Mouse (Mus musculus) heart, adult 8-10 months (tissue): ENCODE results near the gene Synj2. TPM values are rescaled to one million over a fixed set of nuclear protein-coding genes. Genes with fewer than 3 reads are reported as not detected.

ENCODE experiments used
- DNase-seq: peaks from one replicate; pipeline ENCODE4 v3.0.0; 2022; ENCODE audit warnings: low spot score
- total RNA-seq, 4 experiments: library from RNA; stranded (reverse); gene quantifications; 2 replicates each; pipeline ENCODE4 v1.2.4; 2022

Gene Synj2
- total RNA-seq, 4 experiments from 2014 or later: 59.2 to 67.8 (median 64.1) TPM

DNA sequence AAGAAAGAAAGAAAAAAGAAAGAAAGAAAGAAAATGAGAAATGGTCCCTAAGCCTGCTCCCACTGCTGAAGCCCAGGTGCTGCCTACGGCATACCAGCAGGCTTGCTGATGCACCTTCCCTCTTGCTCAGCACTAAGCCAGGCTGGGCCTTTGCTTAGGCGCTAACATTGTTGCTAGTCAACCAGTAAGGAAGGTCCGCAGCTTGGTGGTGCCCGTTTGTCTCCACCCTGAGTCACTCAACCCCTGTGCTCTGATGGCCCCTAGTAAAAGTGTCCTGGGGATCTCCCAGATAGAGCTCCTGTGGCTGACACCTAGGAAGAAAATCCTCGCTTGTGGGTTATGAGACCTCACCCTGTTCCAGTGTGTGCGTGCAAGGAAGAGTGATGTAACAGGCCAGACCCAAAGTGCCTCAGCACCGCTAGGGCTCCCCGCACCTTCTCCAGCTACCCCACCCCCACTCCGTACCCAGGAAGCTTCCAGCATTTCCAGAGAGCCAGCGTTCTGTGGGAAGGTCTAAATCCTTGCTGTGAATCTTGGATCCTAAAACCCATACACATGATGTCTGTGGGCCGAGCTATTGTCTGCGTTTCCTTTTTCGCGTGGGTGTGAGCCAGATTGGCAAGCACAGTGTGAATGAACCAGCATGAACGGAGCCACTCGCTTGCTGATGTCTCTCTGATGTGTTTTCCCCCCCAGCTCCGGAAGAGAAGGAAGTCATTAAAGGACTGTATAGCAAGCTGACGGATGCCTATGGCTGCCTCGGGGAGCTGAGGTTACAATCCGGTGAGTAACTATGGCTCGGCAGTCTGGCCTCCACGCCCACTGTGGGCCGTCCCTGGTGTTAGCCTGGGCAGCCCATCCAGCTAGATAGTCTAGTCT lies 34.3 kb downstream of the Synj2 start:
- peak; percentile 77 for DNase-seq

DNA sequence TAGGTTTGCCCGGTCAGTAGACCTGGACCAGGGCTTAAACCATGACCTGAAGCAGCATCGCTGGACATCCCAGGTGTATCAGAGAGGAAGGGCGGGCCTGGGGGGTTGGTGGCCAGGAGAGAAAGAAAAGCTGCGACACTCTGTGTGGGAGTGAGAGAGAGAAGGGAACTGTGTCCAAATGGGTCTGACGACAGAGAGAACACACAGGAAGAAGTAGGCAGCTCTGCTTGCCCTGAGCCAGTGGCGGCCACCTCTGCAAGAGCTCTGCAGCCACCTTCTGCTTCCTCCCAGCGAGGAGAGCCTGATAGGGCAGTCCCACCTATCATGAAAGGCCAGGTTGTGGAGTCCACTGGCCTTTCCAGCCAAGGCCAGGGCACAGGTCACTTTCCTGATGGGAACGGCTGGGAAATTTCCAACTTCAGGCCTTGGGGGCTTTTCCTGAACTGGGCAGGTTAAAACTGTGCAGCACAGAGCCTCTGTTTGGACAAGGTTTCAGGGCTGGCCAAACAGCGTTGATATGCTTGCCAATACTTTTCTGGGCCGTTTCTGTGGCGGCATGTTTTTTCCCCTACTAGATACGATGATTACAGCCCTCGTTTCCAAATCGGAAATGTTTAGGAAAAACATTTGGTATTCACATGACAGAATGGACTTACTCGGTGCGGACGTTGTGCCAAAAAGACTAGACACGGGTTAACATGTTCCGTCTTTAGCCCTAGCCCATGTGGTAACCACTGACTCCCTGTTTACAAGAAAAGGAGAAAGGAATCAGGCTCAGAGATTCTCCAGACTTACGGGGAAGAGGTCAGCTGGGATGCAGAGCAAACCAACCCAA lies 35.4 kb downstream of the Synj2 start:
- DNase-seq: no peak

- DNase-seq: peak; percentile 78
Observed at GRCm38 (mm10) chr17:5977056-5977920, 36.2 kb downstream of the Synj2 start.

DNA sequence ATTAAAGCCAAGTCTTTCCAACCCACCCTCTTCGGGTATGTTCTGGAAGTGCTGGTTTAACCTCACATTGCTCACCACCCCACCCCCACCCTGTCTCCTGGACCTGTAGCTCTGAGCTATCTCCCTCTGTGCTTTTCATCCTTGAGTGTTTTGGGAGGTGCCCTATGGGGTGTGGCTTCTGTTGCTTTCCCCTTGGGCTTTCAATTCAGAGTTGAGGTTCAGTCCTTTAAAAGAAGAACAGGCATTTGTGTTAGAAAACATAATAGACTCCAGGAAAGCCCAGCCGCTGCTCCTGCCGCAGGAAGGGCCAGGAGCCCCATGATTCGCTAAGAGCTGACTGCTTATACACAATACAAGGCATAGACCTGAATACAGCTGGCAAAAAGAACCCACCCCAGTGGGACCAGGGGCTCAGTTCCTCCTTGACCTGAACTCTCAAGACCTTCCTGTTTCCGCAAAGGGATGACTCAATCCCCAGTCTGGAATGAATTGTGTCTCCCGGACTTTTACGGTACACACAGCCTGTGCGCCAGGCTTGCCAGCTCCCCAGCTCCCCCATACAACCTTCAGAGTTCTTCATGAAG lies 36.9 kb downstream of the Synj2 start:
- no peak for DNase-seq

DNA sequence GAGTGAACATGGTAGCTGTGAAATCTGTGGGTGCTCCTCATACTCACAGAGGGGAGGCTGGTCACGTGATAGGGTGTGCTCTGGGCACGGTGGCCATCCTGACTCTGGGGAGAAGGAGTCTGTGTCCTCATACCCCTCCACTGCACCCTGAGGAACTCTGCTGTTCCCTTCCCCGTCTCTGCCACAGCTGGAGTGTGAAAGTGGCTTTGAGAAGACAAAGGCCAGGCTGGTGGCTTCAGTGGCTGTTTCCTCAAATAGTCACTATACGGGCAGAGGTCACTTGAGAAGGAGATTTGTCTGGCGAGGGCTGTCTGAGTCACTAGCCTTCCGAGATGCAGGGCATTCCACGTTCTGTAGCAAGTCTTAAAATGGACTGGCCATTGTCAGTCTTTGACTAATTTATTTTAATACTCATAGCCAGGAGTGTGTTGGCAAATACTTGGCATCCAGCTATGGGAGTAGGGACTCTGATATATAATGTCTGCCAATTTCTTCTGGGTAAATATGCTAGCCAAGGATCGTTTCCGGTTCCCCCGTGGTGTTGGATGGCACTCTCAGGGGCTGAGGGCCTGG lies 37.5 kb downstream of the Synj2 start:
- no peak for DNase-seq

GRCm38 (mm10) chr17:5980860-5981259 lies 39.8 kb downstream of the Synj2 start:
- DNase-seq: no peak

DNA sequence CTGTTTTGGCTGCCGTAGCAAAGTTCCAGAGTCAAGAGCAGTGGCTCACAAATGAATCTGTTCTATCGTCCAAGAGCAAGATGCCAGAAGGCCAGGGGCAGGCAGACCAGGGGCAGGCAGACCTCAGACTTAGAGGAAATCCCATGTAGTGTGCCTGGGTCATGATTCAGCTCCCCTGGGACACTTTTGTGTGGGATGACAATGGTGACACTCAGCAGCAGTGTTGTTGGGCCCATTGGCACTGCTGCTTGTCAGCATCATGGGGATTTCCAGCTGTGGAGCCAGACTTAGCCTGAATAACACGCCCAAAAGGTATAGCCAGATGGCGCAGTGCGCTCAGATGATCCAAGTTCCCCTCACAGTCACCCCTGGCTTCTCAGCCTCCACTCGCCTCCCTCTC lies 42.1 kb downstream of the Synj2 start:
- no peak for DNase-seq

DNA sequence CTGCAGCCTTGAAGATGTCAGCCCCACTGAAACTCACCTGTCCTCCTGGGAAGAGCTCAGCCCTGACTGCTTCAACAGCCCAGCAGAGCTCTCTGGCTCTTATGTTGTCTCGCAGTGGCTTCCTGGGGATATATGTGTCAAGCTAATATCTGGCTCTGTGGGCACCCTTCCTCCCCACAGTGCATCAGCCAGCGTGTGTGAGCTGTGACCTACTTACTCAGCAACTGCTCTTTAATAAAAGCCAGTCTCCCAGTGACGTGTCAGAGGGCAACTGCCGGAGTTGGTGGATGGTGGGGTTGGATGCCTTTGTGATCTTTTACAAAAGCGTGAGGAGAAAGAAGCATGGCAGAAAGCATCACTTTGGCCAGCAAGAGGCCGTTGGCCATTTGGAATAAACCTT lies 42.8 kb downstream of the Synj2 start:
- no peak for DNase-seq

GRCm38 (mm10) chr17:5984700-5985231 lies 43.7 kb downstream of the Synj2 start:
- DNase-seq: no peak

DNA sequence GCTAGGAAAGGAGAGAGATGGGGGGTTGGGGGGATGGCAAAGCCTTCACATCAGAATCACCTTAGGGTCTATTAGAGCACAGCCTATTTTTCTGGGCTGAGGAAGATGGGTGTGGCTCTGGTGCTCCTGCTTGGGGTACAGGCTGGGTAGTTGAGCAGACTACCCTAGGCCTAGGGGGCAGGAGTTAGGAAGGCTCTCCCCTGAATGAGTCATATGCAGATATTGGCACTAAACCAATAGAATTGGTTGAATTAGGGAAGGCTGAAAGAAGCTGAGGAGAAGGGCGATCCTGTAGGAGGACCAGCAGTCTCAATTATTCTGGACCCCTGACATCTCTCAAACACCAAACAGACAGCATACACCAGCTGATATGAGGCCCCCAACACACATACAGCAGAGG lies 44.2 kb downstream of the Synj2 start:
- DNase-seq: no peak

DNA sequence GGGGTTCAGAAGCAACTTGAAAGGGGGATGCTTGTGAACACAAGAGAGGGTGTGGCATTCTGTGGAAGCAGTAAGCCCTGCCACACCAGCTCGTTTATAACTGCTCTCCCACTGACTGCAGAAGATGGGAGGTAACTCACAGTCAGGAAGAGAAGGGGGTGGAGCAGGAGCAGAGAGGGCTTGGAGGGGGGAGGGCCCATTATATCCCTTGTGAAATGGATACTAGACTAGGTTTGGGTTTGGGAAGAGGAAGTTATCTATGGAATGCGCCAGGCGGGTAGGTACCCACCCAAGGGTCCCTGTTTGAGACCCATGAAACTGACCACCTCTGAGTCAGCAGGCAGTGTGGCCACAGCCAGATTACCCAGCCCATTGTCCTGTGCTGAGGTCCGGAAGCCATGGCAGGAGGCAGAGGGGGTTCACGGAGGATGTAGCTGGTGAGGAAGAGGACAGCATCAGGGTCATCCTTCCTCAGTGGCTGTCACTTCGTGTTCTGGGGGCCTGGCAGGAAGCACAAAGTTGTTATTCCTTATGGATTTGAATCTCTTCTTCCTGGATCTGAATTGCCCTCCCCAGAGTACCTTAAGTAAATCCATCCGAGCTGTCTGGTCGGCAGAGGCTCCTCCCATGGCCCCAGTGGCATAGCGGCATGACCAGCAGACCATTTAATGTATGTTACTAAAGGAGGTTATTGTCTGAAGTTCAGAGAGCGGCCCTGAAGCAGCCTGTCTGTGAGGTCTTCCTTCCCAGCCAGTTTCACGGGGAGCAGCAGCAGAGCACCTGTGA lies 46.4 kb downstream of the Synj2 start:
- no peak for DNase-seq

- no peak for DNase-seq
Observed at GRCm38 (mm10) chr17:5988102-5988501, 47.0 kb downstream of the Synj2 start.

DNA sequence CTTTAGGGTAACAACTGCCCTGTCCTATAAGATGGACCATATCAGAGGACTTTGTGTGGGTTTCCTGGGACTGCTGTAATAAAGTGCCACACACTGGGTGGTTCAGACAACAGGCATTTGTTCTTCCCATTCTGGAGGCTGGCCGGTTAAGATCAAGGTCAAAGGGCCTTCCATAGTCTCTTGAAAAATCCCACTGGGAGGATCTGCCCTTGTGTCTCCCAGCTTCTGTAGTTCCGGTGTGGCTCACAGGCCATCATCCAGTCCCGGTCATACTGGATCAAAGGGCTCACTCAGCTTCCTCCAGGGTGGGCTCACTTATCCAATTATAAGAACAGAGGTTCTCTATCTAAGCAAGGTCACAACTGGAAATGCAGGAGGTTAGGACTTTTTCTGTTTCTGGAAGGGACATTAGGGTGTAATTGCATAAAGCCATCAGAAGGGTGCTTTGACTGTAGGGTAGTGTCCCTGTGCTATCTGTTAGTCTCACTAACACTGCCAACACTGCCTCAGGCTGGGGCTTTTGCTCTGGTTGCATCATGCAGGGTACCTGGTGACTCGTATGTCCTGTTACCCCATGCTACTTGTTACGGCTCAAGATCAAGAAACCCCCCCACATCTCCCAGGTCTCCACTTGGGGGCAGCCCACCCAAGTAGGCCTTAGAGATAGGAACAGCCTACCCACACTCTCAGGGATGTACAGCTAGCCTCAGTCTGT lies 51.9 kb downstream of the Synj2 start:
- DNase-seq: no peak

- no peak for DNase-seq
Observed at GRCm38 (mm10) chr17:5993581-5994260, 52.6 kb downstream of the Synj2 start.

- no peak for DNase-seq
Observed at GRCm38 (mm10) chr17:5994606-5995005, 53.5 kb downstream of the Synj2 start.

- no peak for DNase-seq
Observed at GRCm38 (mm10) chr17:5996589-5996988, 55.5 kb downstream of the Synj2 start.

GRCm38 (mm10) chr17:5997380-5998234 lies 56.5 kb downstream of the Synj2 start:
- peak; percentile 73 for DNase-seq

DNA sequence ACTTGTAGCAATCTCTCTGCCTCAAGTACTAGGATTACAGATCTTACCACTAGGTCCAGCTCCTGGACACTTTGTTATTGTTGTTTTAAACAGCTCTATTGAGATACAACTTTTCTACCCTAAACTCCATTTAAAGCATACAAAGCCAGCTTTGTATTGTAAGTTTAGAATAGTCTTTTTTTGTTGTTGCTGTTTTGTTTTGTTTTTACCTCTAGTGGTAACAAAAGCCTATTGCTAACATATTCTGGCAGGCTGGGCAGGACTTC lies 57.1 kb downstream of the Synj2 start:
- no peak for DNase-seq
